Mouse (Mus musculus): ENCODE data around the gene Adcy1. TPM values are rescaled to one million over a fixed set of nuclear protein-coding genes. Genes with fewer than 3 reads are reported as not detected.

Adcy1 gene
- polyA plus RNA-seq (2014; fragmentation: Nextera tagmentation; extraction: Ambion mirVana) = 9.9 and 10.7 TPM in 2 replicates

DNA sequence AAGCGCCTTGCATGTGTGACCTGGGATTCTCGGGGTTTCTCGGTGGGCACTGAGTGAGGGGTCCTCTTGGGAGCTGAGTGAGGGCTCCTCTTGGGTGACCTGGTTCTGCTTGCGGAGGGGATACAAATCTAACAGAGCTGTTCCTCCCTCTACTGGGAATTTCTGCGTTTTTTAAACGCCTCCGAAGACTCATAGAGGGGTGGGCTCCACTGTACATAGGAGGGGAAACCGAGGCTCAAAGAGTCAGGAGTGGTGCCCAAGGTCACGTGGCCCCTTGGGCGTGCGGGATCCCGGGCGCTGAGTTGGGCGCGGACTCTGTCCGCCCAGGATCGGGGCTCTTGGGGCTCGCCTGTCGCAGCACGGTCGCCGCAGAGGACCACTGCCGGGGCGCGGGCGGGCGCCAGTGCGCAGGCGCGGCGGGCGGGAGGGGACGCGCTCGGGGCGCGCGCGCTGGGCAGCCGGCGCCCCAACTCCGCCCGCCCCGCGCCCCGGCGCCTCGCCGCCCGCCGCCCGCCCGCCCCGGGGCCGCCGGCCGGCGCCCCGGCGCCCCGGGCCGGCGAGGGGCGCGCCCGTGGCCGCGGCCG, at the start of gene Adcy1:
Adcy1 (plus strand) TSS at position 489 of the 584 bp plus-strand sequence.
- H3K27ac ChIP-seq (replicated peaks; ENCODE audit: low read depth, low read length) = peak within 1 kb of the TSS; percentile 41; the same call in 1 of the 2 replicates
- H3K9ac ChIP-seq (replicated peaks; ENCODE audit: low read length) = peak within 1 kb of the TSS; percentile 73
- no peaks in the 10 kb centered on the region for H3K9me3 ChIP-seq (ENCODE audit: control insufficient read depth, low read length)
- H3K4me1 ChIP-seq (ENCODE audit: control insufficient read depth, insufficient read depth, low read length) = peaks cover 24% of the 10 kb centered on the region
- peak; percentile 86 for DNase-seq
- peak within 1 kb of the TSS; percentile 90 for H3K4me2 ChIP-seq (ENCODE audit: low read length)
- peak; percentile 54; the same call in 1 of the 2 replicates for ATAC-seq (ENCODE audit: low FRiP score, low TSS enrichment)
- WGBS = under 1% methylated on average over 30 of the region's 69 CpGs
- H3K36me3 ChIP-seq (ENCODE audit: control insufficient read depth, insufficient read depth, low read length) = no peaks in the 10 kb centered on the region
- H3K4me3 ChIP-seq (replicated peaks; ENCODE audit: low read depth, low read length) = peak within 1 kb of the TSS; percentile 63
- H3K27me3 ChIP-seq (ENCODE audit: control insufficient read depth, insufficient read depth, low read length) = peaks cover 27% of the 10 kb centered on the region

DNA sequence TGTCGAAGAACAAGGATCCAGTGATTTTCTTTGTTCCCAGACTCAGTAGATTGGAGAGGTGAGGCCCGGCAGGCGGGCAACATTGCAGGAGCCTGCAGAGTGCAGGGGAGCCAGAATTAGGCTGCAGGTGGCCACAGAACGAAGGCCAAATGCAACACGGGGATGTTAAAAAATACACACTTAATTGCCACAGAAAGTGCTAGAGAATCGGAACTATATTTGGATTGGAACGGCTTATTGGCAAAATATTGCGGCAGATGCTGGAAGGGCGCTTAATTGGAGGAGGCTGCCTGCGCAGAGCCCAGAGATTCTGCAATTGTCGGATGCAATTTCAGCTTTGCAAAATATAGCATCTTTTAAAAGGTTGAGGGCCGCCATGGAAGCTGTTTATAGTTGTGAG, 46.4 kb upstream of the Adcy1 start:
- H3K4me3 ChIP-seq (replicated peaks; ENCODE audit: low read depth, low read length) = no peak overlapping the region
- H3K27me3 ChIP-seq (ENCODE audit: control insufficient read depth, insufficient read depth, low read length) = no peaks in the 10 kb centered on the region
- H3K9ac ChIP-seq (replicated peaks; ENCODE audit: low read length) = no peak overlapping the region
- H3K27ac ChIP-seq (replicated peaks; ENCODE audit: low read depth, low read length) = no peak overlapping the region
- H3K4me1 ChIP-seq (ENCODE audit: control insufficient read depth, insufficient read depth, low read length) = no peaks in the 10 kb centered on the region
- ATAC-seq (ENCODE audit: low FRiP score, low TSS enrichment) = no peak
- H3K36me3 ChIP-seq (ENCODE audit: control insufficient read depth, insufficient read depth, low read length) = no peaks in the 10 kb centered on the region
- DNase-seq = no peak
- 91% methylated on average over 12 of the region's 12 CpGs for WGBS
- no peak overlapping the region for H3K4me2 ChIP-seq (ENCODE audit: low read length)
- no peaks in the 10 kb centered on the region for H3K9me3 ChIP-seq (ENCODE audit: control insufficient read depth, low read length)

DNA sequence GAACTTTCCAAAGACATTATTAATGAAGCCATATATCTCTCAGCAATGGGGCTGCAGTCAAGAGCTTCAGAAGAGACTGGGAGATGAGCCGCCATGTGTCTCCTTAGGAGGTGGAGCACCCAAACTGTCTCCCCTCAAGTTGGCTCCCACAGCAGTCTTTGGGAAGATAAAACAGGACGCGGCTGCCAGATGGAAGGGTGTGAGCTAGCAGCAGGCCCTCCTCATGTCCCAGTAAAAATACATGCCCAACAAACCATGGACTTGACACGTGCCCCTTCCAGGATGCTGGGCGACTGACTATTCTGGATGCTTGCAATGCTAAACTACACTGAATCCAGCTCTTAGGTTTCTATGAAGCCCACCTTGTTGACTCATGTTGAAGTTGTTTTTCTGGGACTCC, 45.2 kb upstream of the Adcy1 start:
- Histone ChIP-seq H3K36me3 (ENCODE audit: control insufficient read depth, insufficient read depth, low read length) (no peaks in the 10 kb centered on the region), H3K27ac (replicated peaks; ENCODE audit: low read depth, low read length) (no peak overlapping the region), H3K4me2 (ENCODE audit: low read length) (no peak overlapping the region), H3K27me3 (ENCODE audit: control insufficient read depth, insufficient read depth, low read length) (no peaks in the 10 kb centered on the region), H3K4me1 (ENCODE audit: control insufficient read depth, insufficient read depth, low read length) (no peaks in the 10 kb centered on the region), H3K9me3 (ENCODE audit: control insufficient read depth, low read length) (no peaks in the 10 kb centered on the region), H3K9ac (replicated peaks; ENCODE audit: low read length) (no peak overlapping the region), H3K4me3 (replicated peaks; ENCODE audit: low read depth, low read length) (no peak overlapping the region)
- WGBS = 95% methylated on average over 5 of the region's 5 CpGs
- no peak for ATAC-seq (ENCODE audit: low FRiP score, low TSS enrichment)
- no peak for DNase-seq

DNA sequence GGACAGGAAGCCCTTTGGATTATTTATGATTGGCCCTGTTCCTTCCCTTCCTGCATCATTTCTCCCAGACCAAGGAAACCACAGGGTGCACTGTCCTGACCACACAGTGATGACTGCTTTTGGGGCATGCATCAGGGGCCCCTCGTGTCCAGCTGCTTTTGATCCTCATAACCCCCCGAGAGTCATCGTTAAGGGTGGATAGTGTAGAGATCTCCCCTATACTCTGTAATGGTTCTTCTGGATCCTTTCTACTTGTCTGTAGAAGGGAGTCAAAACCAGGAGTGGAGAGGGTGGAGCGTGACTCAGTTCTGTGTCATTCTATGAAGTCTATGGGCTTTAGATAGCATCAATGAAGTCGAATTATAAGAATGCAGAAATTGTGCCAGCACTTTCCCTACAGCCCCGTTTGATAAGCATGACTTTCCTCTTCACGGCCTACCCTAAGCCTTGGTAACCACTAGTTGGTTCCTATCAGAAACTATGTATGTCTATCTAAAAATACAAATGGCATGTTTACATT, 44.2 kb upstream of the Adcy1 start:
- Histone ChIP-seq H3K4me1 (ENCODE audit: control insufficient read depth, insufficient read depth, low read length) (no peaks in the 10 kb centered on the region), H3K4me3 (replicated peaks; ENCODE audit: low read depth, low read length) (no peak overlapping the region), H3K36me3 (ENCODE audit: control insufficient read depth, insufficient read depth, low read length) (no peaks in the 10 kb centered on the region), H3K9me3 (ENCODE audit: control insufficient read depth, low read length) (no peaks in the 10 kb centered on the region), H3K4me2 (ENCODE audit: low read length) (no peak overlapping the region), H3K27ac (replicated peaks; ENCODE audit: low read depth, low read length) (no peak overlapping the region), H3K9ac (replicated peaks; ENCODE audit: low read length) (no peak overlapping the region), H3K27me3 (ENCODE audit: control insufficient read depth, insufficient read depth, low read length) (no peaks in the 10 kb centered on the region)
- 90% methylated on average over 7 of the region's 7 CpGs for WGBS
- ATAC-seq (ENCODE audit: low FRiP score, low TSS enrichment) = no peak
- no peak for DNase-seq

DNA sequence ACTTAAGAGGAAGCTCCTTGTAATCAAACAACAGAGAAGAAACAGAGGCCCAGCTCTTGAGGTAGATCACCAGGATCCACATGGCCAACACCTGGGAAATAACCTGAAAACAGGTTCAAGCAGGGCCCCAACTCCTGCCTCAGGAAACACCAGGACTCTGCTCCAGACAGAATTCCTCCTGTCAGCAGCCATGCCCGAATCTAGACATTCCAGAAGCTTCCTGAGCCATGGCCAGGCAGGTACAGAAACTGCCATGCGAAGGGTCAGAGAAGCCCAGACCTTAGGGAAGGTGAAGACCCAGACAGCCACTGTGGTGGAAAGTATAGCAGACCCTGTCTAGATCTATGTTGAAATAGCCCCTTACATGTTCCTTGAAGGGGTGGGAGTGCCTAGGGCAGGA, 30.2 kb upstream of the Adcy1 start:
- Histone ChIP-seq H3K27me3 (ENCODE audit: control insufficient read depth, insufficient read depth, low read length) (no peaks in the 10 kb centered on the region), H3K4me2 (ENCODE audit: low read length) (no peak overlapping the region), H3K9ac (replicated peaks; ENCODE audit: low read length) (no peak overlapping the region), H3K9me3 (ENCODE audit: control insufficient read depth, low read length) (no peaks in the 10 kb centered on the region), H3K4me3 (replicated peaks; ENCODE audit: low read depth, low read length) (no peak overlapping the region), H3K36me3 (ENCODE audit: control insufficient read depth, insufficient read depth, low read length) (no peaks in the 10 kb centered on the region), H3K4me1 (ENCODE audit: control insufficient read depth, insufficient read depth, low read length) (no peaks in the 10 kb centered on the region), H3K27ac (replicated peaks; ENCODE audit: low read depth, low read length) (no peak overlapping the region)
- WGBS = 85% methylated on average over 2 of the region's 2 CpGs
- ATAC-seq (ENCODE audit: low FRiP score, low TSS enrichment) = no peak
- no peak for DNase-seq

DNA sequence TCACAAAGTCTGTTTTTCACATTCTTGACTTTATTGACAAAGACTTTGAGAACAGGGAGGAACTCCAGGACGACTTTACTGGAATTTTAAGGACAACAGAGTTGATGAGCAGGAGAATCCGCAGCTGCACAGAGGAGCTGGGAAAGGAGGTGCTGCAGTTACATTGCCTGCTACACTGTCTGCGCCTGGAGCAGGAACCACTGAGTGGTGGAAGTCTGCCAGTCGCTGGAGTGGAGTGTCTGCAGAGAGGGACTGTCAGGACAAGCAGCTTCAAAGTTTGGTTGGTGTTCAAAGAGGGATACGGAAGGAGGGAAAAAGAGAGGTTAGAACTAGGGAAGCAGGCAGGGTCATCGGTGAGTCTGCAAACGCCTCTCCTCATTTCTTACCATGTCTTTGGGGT, 23.6 kb upstream of the Adcy1 start:
- Histone ChIP-seq H3K4me3 (replicated peaks; ENCODE audit: low read depth, low read length) (no peak overlapping the region), H3K4me1 (ENCODE audit: control insufficient read depth, insufficient read depth, low read length) (no peaks in the 10 kb centered on the region), H3K27me3 (ENCODE audit: control insufficient read depth, insufficient read depth, low read length) (no peaks in the 10 kb centered on the region), H3K36me3 (ENCODE audit: control insufficient read depth, insufficient read depth, low read length) (no peaks in the 10 kb centered on the region), H3K27ac (replicated peaks; ENCODE audit: low read depth, low read length) (no peak overlapping the region), H3K9ac (replicated peaks; ENCODE audit: low read length) (no peak overlapping the region), H3K4me2 (ENCODE audit: low read length) (no peak overlapping the region), H3K9me3 (ENCODE audit: control insufficient read depth, low read length) (no peaks in the 10 kb centered on the region)
- no peak for DNase-seq
- no peak for ATAC-seq (ENCODE audit: low FRiP score, low TSS enrichment)
- WGBS = 57% methylated on average over 7 of the region's 7 CpGs

DNA sequence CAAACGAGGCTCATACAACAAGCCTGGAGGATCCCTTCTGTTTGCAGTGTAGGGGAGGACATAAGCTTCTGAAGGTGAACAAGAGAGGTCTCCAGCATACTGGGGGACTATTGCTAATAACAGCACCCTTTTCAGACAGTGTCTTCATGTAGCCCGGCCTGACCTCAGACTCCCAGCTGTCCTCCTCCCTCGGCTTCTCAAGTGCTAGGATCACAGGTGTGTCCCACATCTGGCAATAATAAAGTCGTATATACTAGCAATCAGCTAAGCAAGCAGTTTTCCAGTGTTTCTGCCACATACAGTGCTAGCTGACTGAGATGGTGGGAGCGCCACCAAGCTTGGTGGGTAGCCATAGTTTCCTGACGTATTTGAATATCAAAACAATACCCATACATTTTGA, 22.5 kb upstream of the Adcy1 start:
- Histone ChIP-seq H3K27me3 (ENCODE audit: control insufficient read depth, insufficient read depth, low read length) (no peaks in the 10 kb centered on the region), H3K36me3 (ENCODE audit: control insufficient read depth, insufficient read depth, low read length) (no peaks in the 10 kb centered on the region), H3K4me1 (ENCODE audit: control insufficient read depth, insufficient read depth, low read length) (no peaks in the 10 kb centered on the region), H3K9me3 (ENCODE audit: control insufficient read depth, low read length) (no peaks in the 10 kb centered on the region), H3K4me2 (ENCODE audit: low read length) (no peak overlapping the region), H3K27ac (replicated peaks; ENCODE audit: low read depth, low read length) (no peak overlapping the region), H3K9ac (replicated peaks; ENCODE audit: low read length) (no peak overlapping the region), H3K4me3 (replicated peaks; ENCODE audit: low read depth, low read length) (no peak overlapping the region)
- ATAC-seq (ENCODE audit: low FRiP score, low TSS enrichment) = no peak
- WGBS = 81% methylated on average over 6 of the region's 6 CpGs
- DNase-seq = no peak

DNA sequence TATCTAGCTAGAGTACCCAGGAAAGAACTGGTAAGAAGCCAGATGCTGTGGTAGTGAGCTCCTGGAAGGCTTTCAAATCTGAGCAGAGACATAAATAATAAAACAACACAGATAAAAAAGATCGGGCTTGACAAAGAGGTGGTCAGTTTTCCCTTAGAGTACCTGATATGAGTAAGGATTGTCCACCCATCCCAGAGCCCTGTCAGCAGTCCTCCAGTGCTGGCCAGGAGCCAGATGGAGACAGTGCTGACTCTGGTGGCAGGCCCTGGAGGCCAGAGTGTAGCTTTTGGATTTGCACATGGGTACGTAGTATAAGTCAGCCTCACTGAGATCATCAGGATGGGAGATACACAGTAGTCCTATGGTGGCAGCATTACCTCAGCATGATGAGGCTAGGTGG, 16.1 kb upstream of the Adcy1 start:
- H3K27ac ChIP-seq (replicated peaks; ENCODE audit: low read depth, low read length) = no peak overlapping the region
- H3K4me2 ChIP-seq (ENCODE audit: low read length) = no peak overlapping the region
- H3K36me3 ChIP-seq (ENCODE audit: control insufficient read depth, insufficient read depth, low read length) = no peaks in the 10 kb centered on the region
- H3K4me1 ChIP-seq (ENCODE audit: control insufficient read depth, insufficient read depth, low read length) = no peaks in the 10 kb centered on the region
- WGBS = 92% methylated on average over 2 of the region's 2 CpGs
- H3K4me3 ChIP-seq (replicated peaks; ENCODE audit: low read depth, low read length) = no peak overlapping the region
- H3K27me3 ChIP-seq (ENCODE audit: control insufficient read depth, insufficient read depth, low read length) = no peaks in the 10 kb centered on the region
- DNase-seq = no peak
- H3K9ac ChIP-seq (replicated peaks; ENCODE audit: low read length) = no peak overlapping the region
- no peaks in the 10 kb centered on the region for H3K9me3 ChIP-seq (ENCODE audit: control insufficient read depth, low read length)
- ATAC-seq (ENCODE audit: low FRiP score, low TSS enrichment) = no peak

DNA sequence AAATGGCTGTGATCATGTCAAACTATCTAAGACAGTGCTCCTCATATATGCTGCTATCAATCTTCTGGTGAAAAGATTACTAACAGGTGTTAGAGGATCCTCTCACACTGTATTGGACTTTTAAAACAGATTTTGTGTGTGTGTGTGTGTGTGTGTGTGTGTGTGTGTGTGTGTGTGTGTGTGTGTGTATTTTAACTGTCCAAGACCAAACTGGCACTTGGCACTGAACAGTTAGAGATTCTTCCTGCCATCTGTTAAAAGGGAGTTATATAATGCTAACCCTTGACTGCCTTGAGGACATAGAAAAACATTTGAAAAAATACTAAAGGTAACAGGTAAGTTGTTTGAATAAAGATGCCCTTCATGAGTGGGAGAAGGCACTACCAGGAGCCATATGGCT, 15.7 kb upstream of the Adcy1 start:
- no peaks in the 10 kb centered on the region for H3K4me1 ChIP-seq (ENCODE audit: control insufficient read depth, insufficient read depth, low read length)
- no peak for ATAC-seq (ENCODE audit: low FRiP score, low TSS enrichment)
- no peak for DNase-seq
- no peaks in the 10 kb centered on the region for H3K9me3 ChIP-seq (ENCODE audit: control insufficient read depth, low read length)
- no peak overlapping the region for H3K9ac ChIP-seq (replicated peaks; ENCODE audit: low read length)
- H3K36me3 ChIP-seq (ENCODE audit: control insufficient read depth, insufficient read depth, low read length) = no peaks in the 10 kb centered on the region
- H3K4me3 ChIP-seq (replicated peaks; ENCODE audit: low read depth, low read length) = no peak overlapping the region
- no peaks in the 10 kb centered on the region for H3K27me3 ChIP-seq (ENCODE audit: control insufficient read depth, insufficient read depth, low read length)
- no peak overlapping the region for H3K4me2 ChIP-seq (ENCODE audit: low read length)
- H3K27ac ChIP-seq (replicated peaks; ENCODE audit: low read depth, low read length) = no peak overlapping the region

Measured in midbrain, embryonic 14.5 days (tissue).